Mouse (Mus musculus) hindbrain, postnatal 0 days (tissue): Measurements from ENCODE around the gene Hist1h3h. TPM values are rescaled to one million over a fixed set of nuclear protein-coding genes. Genes with fewer than 3 reads are reported as not detected.
"Not testable (repeated sequence)": the region's sequence is repeated elsewhere in the genome, so short reads cannot be mapped to it uniquely, and the experiment has no call there.

Experiments used
- ATAC-seq: fragments of 200-750 bp; cut with Nextera tagmentation; 2 replicates; pipeline ENCODE4 v1.8.0; 2017; ENCODE audit warnings: mild to moderate bottlenecking, moderate TSS enrichment, moderate library complexity
- DNase-seq: peaks from one replicate; pipeline ENCODE4 v3.0.0-alpha.2; 2015; ENCODE audit warnings: low spot score
- H3K27ac ChIP-seq: fragments of 300-500 bp; sonication (generic); 2 replicates; pipeline ENCODE4 v1.5.1; 2014; ENCODE audit warnings: mild to moderate bottlenecking
- H3K27me3 ChIP-seq: fragments of 300-500 bp; sonication (generic); 2 replicates; pipeline ENCODE4 v1.6.1; 2014; ENCODE audit warnings: low read length, mixed read lengths; ENCODE audit not compliant: insufficient read depth
- H3K36me3 ChIP-seq: fragments of 300-500 bp; sonication (generic); 2 replicates; pipeline ENCODE4 v1.6.1; 2014; ENCODE audit warnings: low read length, mixed read lengths; ENCODE audit not compliant: insufficient read depth
- H3K4me1 ChIP-seq: fragments of 300-500 bp; sonication (generic); 2 replicates; pipeline ENCODE4 v1.6.1; 2014; ENCODE audit warnings: antibody characterized with exemption, low read length, mixed read lengths; ENCODE audit not compliant: insufficient read depth
- H3K4me2 ChIP-seq: fragments of 300-500 bp; sonication (generic); 2 replicates; pipeline ENCODE4 v1.6.1; 2014; ENCODE audit warnings: low read depth, mild to moderate bottlenecking, low read length, moderate library complexity, mixed read lengths
- H3K4me3 ChIP-seq: fragments of 300-500 bp; sonication (generic); 2 replicates; pipeline ENCODE4 v1.5.1; 2014; ENCODE audit warnings: low read length
- H3K9ac ChIP-seq: fragments of 300-500 bp; sonication (generic); replicated peaks from 2 replicates; pipeline ENCODE4 v1.6.1; 2014; ENCODE audit warnings: mild to moderate bottlenecking, low read length, moderate library complexity, mixed read lengths
- H3K9me3 ChIP-seq: fragments of 300-500 bp; sonication (generic); 2 replicates; pipeline ENCODE4 v1.6.1; 2016; ENCODE audit warnings: low read length, mixed read lengths
- CTCF ChIP-seq: IDR thresholded peaks from 2 replicates; pipeline ENCODE4 v1.5.1; 2016; ENCODE audit warnings: antibody characterized with exemption, control low read depth, low read depth
- WGBS: fragments of 180-500 bp; shearing (Covaris S2); extraction: QIAGEN DNeasy Blood & Tissue Kit; methylation state at CpG from one replicate; pipeline ENCODE4 v1.1.7; 2014; 5-methylcytosine and 5-hydroxymethylcytosine counted together
- microRNA-seq, 2 experiments: library from miRNA; unstranded; fragments of <30 nt; microRNA quantifications; one replicate each; pipeline ENCODE4; 2016
- polyA plus RNA-seq: library from polyadenylated mRNA; unstranded; fragments of >200 nt; fragmentation: Nextera tagmentation; extraction: Ambion mirVana; gene quantifications from 2 replicates; pipeline ENCODE4 v1.2.1, GENCODE M21; 2015
- total RNA-seq: library from RNA; depleted of rRNA; stranded (reverse); fragments of >200 nt; gene quantifications from 2 replicates; pipeline ENCODE4 v1.2.3, GENCODE M21; 2014; rRNA removed

The Hist1h3h gene
- total and polyA plus RNA-seq, 2 experiments from 2014 or later: 6.2 to 1,004 TPM

- Histone ChIP-seq H3K9ac (peak overlapping the region; percentile 46; the same call in 1 of the 2 replicates), H3K4me2 (peak overlapping the region; percentile 64), H3K36me3 (no peaks in the 10 kb centered on the region), H3K9me3 (no peaks in the 10 kb centered on the region), H3K4me1 (peaks cover 9% of the 10 kb centered on the region; the same call in 1 of the 2 replicates), H3K27me3 (no peaks in the 10 kb centered on the region), H3K4me3 (peak overlapping the region; percentile 44), H3K27ac (peak overlapping the region; percentile 90)
- TF ChIP-seq CTCF: no peak
- ATAC-seq: no peak
- 4% methylated on average over 10 of the region's 10 CpGs for WGBS
- no peak for DNase-seq
Measured at GRCm38 (mm10) chr13:21753051-21753523, 35.6 kb downstream of the Hist1h3h start.

- not testable (repeated sequence) for H3K27me3 ChIP-seq, H3K9me3 ChIP-seq, H3K36me3 ChIP-seq, H3K4me1 ChIP-seq
- ATAC-seq: peak; percentile 96
- TF ChIP-seq CTCF: peak; percentile 44
- H3K4me3 ChIP-seq: peak within 1 kb of the TSS; percentile 44
- H3K4me2 ChIP-seq: peak within 1 kb of the TSS; percentile 64
- peak within 1 kb of the TSS; percentile 90 for H3K27ac ChIP-seq
- peak; percentile 94 for DNase-seq
- peak within 1 kb of the TSS; percentile 46; the same call in 1 of the 2 replicates for H3K9ac ChIP-seq
- WGBS: under 1% methylated on average over 44 of the region's 50 CpGs
Measured at GRCm38 (mm10) chr13:21753524-21754285, 36.2 kb downstream of the Hist1h3h start, which contains the start of the genes Hist1h2ak and Hist1h2bn. TSS of gene Hist1h2ak (minus strand) at chr13:21753827. TSS of gene Hist1h2bn (plus strand) at chr13:21754123.

- H3K27me3 ChIP-seq, ATAC-seq, H3K9me3 ChIP-seq, H3K36me3 ChIP-seq, H3K4me1 ChIP-seq: not testable (repeated sequence)
- Histone ChIP-seq H3K4me3 (peak overlapping the region; percentile 44), H3K4me2 (peak overlapping the region; percentile 64), H3K9ac (peak overlapping the region; percentile 38; the same call in 1 of the 2 replicates), H3K27ac (peak overlapping the region; percentile 90; the same call in 1 of the 2 replicates)
- WGBS: under 1% methylated on average over 18 of the region's 26 CpGs
- peak; percentile 64 for DNase-seq
Measured at GRCm38 (mm10) chr13:21754294-21755001, 37.0 kb downstream of the Hist1h3h start.

GRCm38 (mm10) chr13:21755707-21756106 lies 38.2 kb downstream of the Hist1h3h start:
- no peak for TF ChIP-seq CTCF
- ATAC-seq: no peak
- WGBS: 70% methylated on average over 1 of the region's 1 CpGs

More at GRCm38 (mm10) chr13:21755707-21756106, 38.2 kb downstream of the Hist1h3h start:
- Histone ChIP-seq H3K27ac (no peak overlapping the region), H3K9ac (no peak overlapping the region), H3K4me3 (no peak overlapping the region), H3K36me3 (no peaks in the 10 kb centered on the region), H3K9me3 (no peaks in the 10 kb centered on the region), H3K27me3 (no peaks in the 10 kb centered on the region), H3K4me1 (peaks cover 9% of the 10 kb centered on the region; the same call in 1 of the 2 replicates), H3K4me2 (0 out of 2 replicates have a peak overlapping the region, but pooled peaks have one; percentile 18)
- no peak for DNase-seq

Small RNA genes within 50 kb of the gene (microRNA-seq; reads per million reads assigned to microRNA genes)
- 0 reads per million in 2 experiments for gene Gm44357
- 0 reads per million in 2 experiments for gene Gm44367
- gene Gm44454: 0 reads per million in 2 experiments

Other genes starting within 250 kb of the Hist1h3h start
Only the 30 nearest of the 32 such genes appear.
- gene Gm10065, start 238.2 kb upstream of the Hist1h3h start, total RNA-seq: not detected in 2 replicates
- not detected in 2 replicates for gene Gm10065, start 238.2 kb upstream of the Hist1h3h start, polyA plus RNA-seq
- 0.14 and 0.16 TPM in 2 replicates for gene AK157302, start 222.4 kb upstream of the Hist1h3h start, total RNA-seq
- gene AK157302, start 222.4 kb upstream of the Hist1h3h start, polyA plus RNA-seq: 0.43 and 0.53 TPM in 2 replicates
- 20.4 and 83.2 TPM in 2 replicates for gene Gm11273, start 216.2 kb upstream of the Hist1h3h start, total RNA-seq
- gene Gm11273, start 216.2 kb upstream of the Hist1h3h start, polyA plus RNA-seq: 7.7 and 8.2 TPM in 2 replicates
- gene Zkscan8, start 186.5 kb upstream of the Hist1h3h start, total RNA-seq: 7.1 and 8.9 TPM in 2 replicates
- 2.7 and 2.8 TPM in 2 replicates for gene Zkscan8, start 186.5 kb upstream of the Hist1h3h start, polyA plus RNA-seq
- gene Olfr1366, start 174.9 kb upstream of the Hist1h3h start, total RNA-seq: not detected in 2 replicates
- gene Olfr1366, start 174.9 kb upstream of the Hist1h3h start, polyA plus RNA-seq: 0.19 and 0.23 TPM in 2 replicates
- gene Olfr1535, start 157.8 kb upstream of the Hist1h3h start, total RNA-seq: not detected in 2 replicates
- gene Olfr1535, start 157.8 kb upstream of the Hist1h3h start, polyA plus RNA-seq: 0.11 and 0.16 TPM in 2 replicates
- gene Olfr1364, start 135.9 kb upstream of the Hist1h3h start, total RNA-seq: not detected in 2 replicates
- gene Olfr1364, start 135.9 kb upstream of the Hist1h3h start, polyA plus RNA-seq: not detected in 2 replicates
- gene Olfr1362, start 103.6 kb upstream of the Hist1h3h start, total RNA-seq: not detected in 2 replicates
- not detected in 2 replicates for gene Olfr1362, start 103.6 kb upstream of the Hist1h3h start, polyA plus RNA-seq
- gene Olfr11, start 75.1 kb upstream of the Hist1h3h start, total RNA-seq: not detected in 2 replicates
- gene Olfr11, start 75.1 kb upstream of the Hist1h3h start, polyA plus RNA-seq: 0.09 TPM in 1 of 2 replicates, not detected in the other
- not detected in 2 replicates for gene Olfr1361, start 54.3 kb upstream of the Hist1h3h start, total RNA-seq
- gene Olfr1361, start 54.3 kb upstream of the Hist1h3h start, polyA plus RNA-seq: not detected in 2 replicates
- gene Olfr1360, start 40.3 kb upstream of the Hist1h3h start, total RNA-seq: not detected in 2 replicates
- not detected in 2 replicates for gene Olfr1360, start 40.3 kb upstream of the Hist1h3h start, polyA plus RNA-seq
- not detected in 2 replicates for gene Olfr1359, start 19.5 kb upstream of the Hist1h3h start, total RNA-seq
- not detected in 2 replicates for gene Olfr1359, start 19.5 kb upstream of the Hist1h3h start, polyA plus RNA-seq
- gene Hist1h2bl, start 1.5 kb upstream of the Hist1h3h start, total RNA-seq: 541 and 615 TPM in 2 replicates
- 1.2 TPM in 1 of 2 replicates, not detected in the other for gene Hist1h2bl, start 1.5 kb upstream of the Hist1h3h start, polyA plus RNA-seq
- gene Hist1h2ai, start 1.2 kb upstream of the Hist1h3h start, total RNA-seq: 934 and 1,282 TPM in 2 replicates
- 4.5 and 5.8 TPM in 2 replicates for gene Hist1h2ai, start 1.2 kb upstream of the Hist1h3h start, polyA plus RNA-seq
- gene Hist1h2bm, start 4.4 kb downstream of the Hist1h3h start, total RNA-seq: 1,597 and 1,943 TPM in 2 replicates
- 1.3 and 1.7 TPM in 2 replicates for gene Hist1h2bm, start 4.4 kb downstream of the Hist1h3h start, polyA plus RNA-seq
- gene Hist1h4j, start 17.4 kb downstream of the Hist1h3h start, total RNA-seq: 1,214 and 1,310 TPM in 2 replicates
- not detected in 2 replicates for gene Hist1h4j, start 17.4 kb downstream of the Hist1h3h start, polyA plus RNA-seq
- 380 and 998 TPM in 2 replicates for gene Hist1h4k, start 32.8 kb downstream of the Hist1h3h start, total RNA-seq
- gene Hist1h4k, start 32.8 kb downstream of the Hist1h3h start, polyA plus RNA-seq: 1.6 and 1.9 TPM in 2 replicates
- gene Hist1h2ak, start 36.2 kb downstream of the Hist1h3h start, total RNA-seq: 429 and 552 TPM in 2 replicates
- 9.9 and 13.6 TPM in 2 replicates for gene Hist1h2ak, start 36.2 kb downstream of the Hist1h3h start, polyA plus RNA-seq
- 864 and 1,352 TPM in 2 replicates for gene Hist1h2bn, start 36.5 kb downstream of the Hist1h3h start, total RNA-seq
- gene Hist1h2bn, start 36.5 kb downstream of the Hist1h3h start, polyA plus RNA-seq: 1.1 TPM in 1 of 2 replicates, not detected in the other
- 263 and 411 TPM in 2 replicates for gene Hist1h1b, start 63.0 kb downstream of the Hist1h3h start, total RNA-seq
- 10.0 and 11.7 TPM in 2 replicates for gene Hist1h1b, start 63.0 kb downstream of the Hist1h3h start, polyA plus RNA-seq
- 789 and 1,626 TPM in 2 replicates for gene Hist1h3i, start 65.7 kb downstream of the Hist1h3h start, total RNA-seq
- gene Hist1h3i, start 65.7 kb downstream of the Hist1h3h start, polyA plus RNA-seq: 24.5 and 29.0 TPM in 2 replicates
- 641 and 1,093 TPM in 2 replicates for gene Hist1h2an, start 69.6 kb downstream of the Hist1h3h start, total RNA-seq
- gene Hist1h2an, start 69.6 kb downstream of the Hist1h3h start, polyA plus RNA-seq: 2.2 and 5.4 TPM in 2 replicates
- gene Hist1h2bp, start 69.8 kb downstream of the Hist1h3h start, total RNA-seq: 234 and 289 TPM in 2 replicates
- gene Hist1h2bp, start 69.8 kb downstream of the Hist1h3h start, polyA plus RNA-seq: 0.84 TPM in 1 of 2 replicates, not detected in the other
- 1,114 and 1,806 TPM in 2 replicates for gene Hist1h2bq, start 92.5 kb downstream of the Hist1h3h start, total RNA-seq
- gene Hist1h2bq, start 92.5 kb downstream of the Hist1h3h start, polyA plus RNA-seq: 4.8 and 6.4 TPM in 2 replicates
- gene Hist1h2ao, start 92.8 kb downstream of the Hist1h3h start, total RNA-seq: not detected in 2 replicates
- gene Hist1h2ao, start 92.8 kb downstream of the Hist1h3h start, polyA plus RNA-seq: not detected in 2 replicates
- 2.3 and 3.3 TPM in 2 replicates for gene Hist1h4m, start 94.1 kb downstream of the Hist1h3h start, total RNA-seq
- gene Hist1h4m, start 94.1 kb downstream of the Hist1h3h start, polyA plus RNA-seq: not detected in 2 replicates
- 4,540 and 4,675 TPM in 2 replicates for gene Hist1h4n, start 114.5 kb downstream of the Hist1h3h start, total RNA-seq
- 3.7 and 4.1 TPM in 2 replicates for gene Hist1h4n, start 114.5 kb downstream of the Hist1h3h start, polyA plus RNA-seq
- gene Hist1h2ap, start 115.8 kb downstream of the Hist1h3h start, total RNA-seq: 1,318 and 1,554 TPM in 2 replicates
- gene Hist1h2ap, start 115.8 kb downstream of the Hist1h3h start, polyA plus RNA-seq: 798 and 958 TPM in 2 replicates
- gene Hist1h2br, start 116.1 kb downstream of the Hist1h3h start, total RNA-seq: 757 and 1,216 TPM in 2 replicates
- 4.7 and 7.4 TPM in 2 replicates for gene Hist1h2br, start 116.1 kb downstream of the Hist1h3h start, polyA plus RNA-seq
- gene Zfp184, start 227.4 kb downstream of the Hist1h3h start, total RNA-seq: 9.3 and 13.5 TPM in 2 replicates
- 7.8 and 9.6 TPM in 2 replicates for gene Zfp184, start 227.4 kb downstream of the Hist1h3h start, polyA plus RNA-seq